Mouse (Mus musculus): ENCODE data around the gene Clp1. TPM values are rescaled to one million over a fixed set of nuclear protein-coding genes. Genes with fewer than 3 reads are reported as not detected.
A peak's percentile ranks its signal among the peaks of the same experiment; 100 is the strongest.

Clp1 gene
- polyA plus RNA-seq, 1 experiment from 2014 or later = 24.5 TPM

DNA sequence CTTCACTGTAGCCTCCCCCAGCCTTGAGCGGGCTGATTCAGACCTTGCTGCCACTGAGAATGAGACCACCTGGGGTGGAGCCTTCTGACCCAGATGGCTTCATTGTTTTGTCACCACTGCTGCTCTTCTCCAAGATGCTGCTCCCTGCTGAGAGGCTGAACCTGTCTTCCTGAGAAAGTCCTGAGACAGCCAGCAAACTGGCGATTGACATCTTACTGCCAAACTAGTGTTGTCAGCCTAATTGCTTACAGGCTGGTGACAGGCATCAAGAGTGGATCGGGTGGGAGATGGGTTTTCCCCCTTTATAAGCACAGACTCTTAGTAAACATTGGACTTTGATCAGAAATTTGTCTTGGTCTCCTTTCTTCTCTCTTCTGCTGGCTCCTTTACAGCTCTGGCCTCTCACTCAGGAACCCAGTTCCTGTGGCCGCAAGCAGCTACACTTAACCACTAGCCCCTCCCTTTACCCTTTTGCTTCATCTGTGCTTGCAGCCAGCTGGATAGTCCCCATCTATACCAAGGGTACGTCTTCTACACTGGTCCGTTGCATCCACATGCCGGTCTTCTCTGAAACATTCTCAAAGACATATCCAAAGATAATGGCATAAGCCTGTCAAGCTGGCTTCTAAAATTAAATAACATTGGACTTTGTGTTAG lies 30.0 kb upstream of the Clp1 start:
- Histone ChIP-seq H3K4me2 (ENCODE audit: low read length) (no peak overlapping the region), H3K27me3 (ENCODE audit: insufficient read depth, low read length) (no peaks in the 10 kb centered on the region), H3K27ac (no peak overlapping the region), H3K4me3 (replicated peaks; ENCODE audit: low read depth, low read length) (no peak overlapping the region), H3K36me3 (ENCODE audit: insufficient read depth, low read length) (no peaks in the 10 kb centered on the region), H3K4me1 (replicated peaks; ENCODE audit: insufficient read depth, low read length) (no peaks in the 10 kb centered on the region), H3K9ac (ENCODE audit: low read depth, low read length) (no peak overlapping the region), H3K9me3 (replicated peaks; ENCODE audit: low read length) (no peaks in the 10 kb centered on the region)
- no peak for ATAC-seq (replicated peaks; ENCODE audit: low FRiP score, low read depth)
- no peak for DNase-seq (ENCODE audit: low spot score)
- WGBS = 61% methylated on average over 7 of the region's 7 CpGs
- TF ChIP-seq CTCF (IDR thresholded peaks at IDR 0.05; ENCODE audit: low read depth) = no peak

DNA sequence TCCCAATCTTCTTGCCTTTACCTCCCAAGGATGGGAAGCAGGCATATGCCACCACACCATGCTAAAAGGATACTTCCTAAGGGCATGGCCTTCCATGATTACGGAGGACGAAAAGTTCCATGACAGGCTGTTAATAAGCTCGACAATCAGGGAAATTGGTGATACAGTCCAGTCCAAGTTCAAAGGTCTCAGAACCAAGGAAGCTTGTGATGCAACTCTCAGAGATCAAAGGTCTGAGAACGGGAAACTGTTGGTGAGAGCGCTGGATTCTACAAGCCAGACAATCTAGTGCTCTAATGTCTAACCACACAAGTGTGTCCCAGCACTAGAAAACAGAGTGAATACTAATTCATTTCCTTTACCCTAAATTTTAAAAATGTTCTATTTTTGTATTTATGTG lies 29.1 kb upstream of the Clp1 start:
- no peak overlapping the region for H3K4me3 ChIP-seq (replicated peaks; ENCODE audit: low read depth, low read length)
- H3K9me3 ChIP-seq (replicated peaks; ENCODE audit: low read length) = no peaks in the 10 kb centered on the region
- no peaks in the 10 kb centered on the region for H3K27me3 ChIP-seq (ENCODE audit: insufficient read depth, low read length)
- H3K9ac ChIP-seq (ENCODE audit: low read depth, low read length) = no peak overlapping the region
- H3K4me1 ChIP-seq (replicated peaks; ENCODE audit: insufficient read depth, low read length) = no peaks in the 10 kb centered on the region
- no peak for TF ChIP-seq CTCF (IDR thresholded peaks at IDR 0.05; ENCODE audit: low read depth)
- DNase-seq (ENCODE audit: low spot score) (no peak), ATAC-seq (replicated peaks; ENCODE audit: low FRiP score, low read depth) (no peak)
- H3K27ac ChIP-seq = no peak overlapping the region
- no peak overlapping the region for H3K4me2 ChIP-seq (ENCODE audit: low read length)
- no peaks in the 10 kb centered on the region for H3K36me3 ChIP-seq (ENCODE audit: insufficient read depth, low read length)
- 67% methylated on average over 5 of the region's 5 CpGs for WGBS

- no peak overlapping the region for H3K9ac ChIP-seq (ENCODE audit: low read depth, low read length)
- H3K4me1 ChIP-seq (replicated peaks; ENCODE audit: insufficient read depth, low read length) = no peaks in the 10 kb centered on the region
- TF ChIP-seq CTCF (IDR thresholded peaks at IDR 0.05; ENCODE audit: low read depth) = no peak
- no peaks in the 10 kb centered on the region for H3K9me3 ChIP-seq (replicated peaks; ENCODE audit: low read length)
- no peaks in the 10 kb centered on the region for H3K27me3 ChIP-seq (ENCODE audit: insufficient read depth, low read length)
- ATAC-seq (replicated peaks; ENCODE audit: low FRiP score, low read depth) = no peak
- no peaks in the 10 kb centered on the region for H3K36me3 ChIP-seq (ENCODE audit: insufficient read depth, low read length)
- H3K4me2 ChIP-seq (ENCODE audit: low read length) = no peak overlapping the region
- 50% methylated on average over 6 of the region's 6 CpGs for WGBS
- H3K4me3 ChIP-seq (replicated peaks; ENCODE audit: low read depth, low read length) = no peak overlapping the region
- H3K27ac ChIP-seq = no peak overlapping the region
- DNase-seq (ENCODE audit: low spot score) = peak; percentile 71
These were observed 23.0 kb upstream of the Clp1 start for GRCm38 (mm10) chr2:84750115-84750514.

DNA sequence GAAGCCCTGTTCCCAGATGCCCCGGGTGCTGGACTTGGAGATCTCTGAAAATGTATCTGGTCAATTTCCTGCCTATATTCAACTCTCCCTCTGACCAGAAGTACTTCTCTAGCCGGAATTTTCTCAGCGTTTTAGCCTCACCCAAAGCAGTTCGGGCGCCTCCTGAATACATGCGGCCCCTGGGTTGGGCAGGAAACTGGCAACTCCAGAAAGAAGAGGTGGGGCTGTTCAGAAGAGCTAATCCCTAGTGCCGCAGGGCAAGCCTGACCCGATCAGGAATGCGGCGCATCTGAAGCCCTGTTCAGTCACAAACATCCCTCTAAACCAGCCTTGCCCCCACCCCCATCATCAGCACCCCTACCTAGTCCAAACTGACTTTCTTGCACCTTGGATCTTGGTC lies 17.0 kb upstream of the Clp1 start:
- Histone ChIP-seq H3K4me1 (replicated peaks; ENCODE audit: insufficient read depth, low read length) (peaks cover 28% of the 10 kb centered on the region), H3K36me3 (ENCODE audit: insufficient read depth, low read length) (no peaks in the 10 kb centered on the region), H3K27ac (peak overlapping the region; percentile 97), H3K9ac (ENCODE audit: low read depth, low read length) (peak overlapping the region; percentile 51; the same call in 1 of the 2 replicates), H3K4me3 (replicated peaks; ENCODE audit: low read depth, low read length) (peak overlapping the region; percentile 88), H3K4me2 (ENCODE audit: low read length) (peak overlapping the region; percentile 85), H3K9me3 (replicated peaks; ENCODE audit: low read length) (no peaks in the 10 kb centered on the region), H3K27me3 (ENCODE audit: insufficient read depth, low read length) (no peaks in the 10 kb centered on the region)
- peak; percentile 26; the same call in 1 of the 2 replicates for ATAC-seq (replicated peaks; ENCODE audit: low FRiP score, low read depth)
- peak; percentile 57 for DNase-seq (ENCODE audit: low spot score)
- 2% methylated on average over 10 of the region's 10 CpGs for WGBS
- TF ChIP-seq CTCF (IDR thresholded peaks at IDR 0.05; ENCODE audit: low read depth) = no peak

GRCm38 (mm10) chr2:84743561-84743960 lies 16.4 kb upstream of the Clp1 start, which contains the start of gene Gm19426:
TSS of gene Gm19426 (minus strand) at chr2:84743655.
- H3K4me2 ChIP-seq (ENCODE audit: low read length) = peak within 1 kb of the TSS; percentile 85
- DNase-seq (ENCODE audit: low spot score) = peak; percentile 99

DNA sequence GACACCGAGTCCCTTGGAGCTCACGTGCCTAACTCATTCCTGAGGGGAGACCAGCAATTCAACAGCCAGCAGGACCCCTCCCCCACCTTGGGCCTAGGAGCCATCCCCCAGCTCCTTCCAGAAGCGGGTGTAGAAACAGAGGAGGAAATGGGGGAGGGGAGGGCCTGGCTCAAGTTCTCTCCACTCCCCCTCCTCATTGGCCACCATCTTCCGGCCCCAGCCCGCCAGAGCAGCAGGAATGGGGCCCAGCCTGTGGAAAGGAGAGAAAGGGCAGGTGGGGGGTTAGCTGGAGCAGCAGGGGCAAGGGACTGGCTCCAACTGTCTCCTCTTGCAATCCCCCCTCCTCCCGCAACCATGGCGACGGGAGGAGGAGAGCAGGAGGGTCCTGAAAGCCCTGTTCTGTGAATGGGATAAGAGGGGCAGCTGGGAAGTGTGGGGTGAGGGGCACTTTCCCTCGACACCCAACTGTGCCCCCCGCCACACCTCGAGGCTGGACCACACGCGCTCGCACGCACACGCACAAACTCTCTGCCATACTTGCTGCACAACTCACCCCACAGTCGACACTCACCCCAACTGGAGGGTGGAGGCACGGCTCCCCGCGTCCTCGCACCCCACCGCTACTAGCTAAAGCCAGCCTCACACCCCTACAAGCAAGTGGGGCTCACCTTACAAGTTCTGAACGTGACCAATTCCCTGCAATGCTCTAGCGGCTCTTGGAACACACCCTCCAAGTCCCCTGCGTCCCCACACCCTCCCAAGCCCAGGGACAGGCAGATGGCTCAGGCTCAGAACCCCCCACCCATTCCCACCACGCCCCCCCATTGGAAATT lies 15.5 kb upstream of the Clp1 start:
- Histone ChIP-seq H3K9ac (ENCODE audit: low read depth, low read length) (peak overlapping the region; percentile 89), H3K36me3 (ENCODE audit: insufficient read depth, low read length) (no peaks in the 10 kb centered on the region), H3K27ac (peak overlapping the region; percentile 97), H3K4me1 (replicated peaks; ENCODE audit: insufficient read depth, low read length) (peaks cover 35% of the 10 kb centered on the region), H3K4me2 (ENCODE audit: low read length) (peak overlapping the region; percentile 85), H3K27me3 (ENCODE audit: insufficient read depth, low read length) (no peaks in the 10 kb centered on the region), H3K4me3 (replicated peaks; ENCODE audit: low read depth, low read length) (peak overlapping the region; percentile 88), H3K9me3 (replicated peaks; ENCODE audit: low read length) (no peaks in the 10 kb centered on the region)
- WGBS = 1% methylated on average over 25 of the region's 26 CpGs
- ATAC-seq (replicated peaks; ENCODE audit: low FRiP score, low read depth) = peak; percentile 49
- DNase-seq (ENCODE audit: low spot score) = peak; percentile 95
- no peak for TF ChIP-seq CTCF (IDR thresholded peaks at IDR 0.05; ENCODE audit: low read depth)

More at GRCm38 (mm10) chr2:84743561-84743960, 16.4 kb upstream of the Clp1 start, which contains the start of gene Gm19426:
- H3K4me3 ChIP-seq (replicated peaks; ENCODE audit: low read depth, low read length) = peak within 1 kb of the TSS; percentile 88
- peaks cover 32% of the 10 kb centered on the region for H3K4me1 ChIP-seq (replicated peaks; ENCODE audit: insufficient read depth, low read length)
- peak; percentile 90 for ATAC-seq (replicated peaks; ENCODE audit: low FRiP score, low read depth)
- H3K27me3 ChIP-seq (ENCODE audit: insufficient read depth, low read length) = no peaks in the 10 kb centered on the region
- no peak for TF ChIP-seq CTCF (IDR thresholded peaks at IDR 0.05; ENCODE audit: low read depth)
- no peaks in the 10 kb centered on the region for H3K9me3 ChIP-seq (replicated peaks; ENCODE audit: low read length)
- H3K36me3 ChIP-seq (ENCODE audit: insufficient read depth, low read length) = no peaks in the 10 kb centered on the region
- peak within 1 kb of the TSS; percentile 97 for H3K27ac ChIP-seq
- H3K9ac ChIP-seq (ENCODE audit: low read depth, low read length) = peak within 1 kb of the TSS; percentile 89
- 1% methylated on average over 25 of the region's 25 CpGs for WGBS
